Mouse (Mus musculus): ENCODE measurements around the gene Metrn. TPM values are rescaled to one million over a fixed set of nuclear protein-coding genes. Genes with fewer than 3 reads are reported as not detected.

Metrn gene
- polyA plus RNA-seq (2017; shearing (Covaris generic)) = 28.3 TPM

DNA sequence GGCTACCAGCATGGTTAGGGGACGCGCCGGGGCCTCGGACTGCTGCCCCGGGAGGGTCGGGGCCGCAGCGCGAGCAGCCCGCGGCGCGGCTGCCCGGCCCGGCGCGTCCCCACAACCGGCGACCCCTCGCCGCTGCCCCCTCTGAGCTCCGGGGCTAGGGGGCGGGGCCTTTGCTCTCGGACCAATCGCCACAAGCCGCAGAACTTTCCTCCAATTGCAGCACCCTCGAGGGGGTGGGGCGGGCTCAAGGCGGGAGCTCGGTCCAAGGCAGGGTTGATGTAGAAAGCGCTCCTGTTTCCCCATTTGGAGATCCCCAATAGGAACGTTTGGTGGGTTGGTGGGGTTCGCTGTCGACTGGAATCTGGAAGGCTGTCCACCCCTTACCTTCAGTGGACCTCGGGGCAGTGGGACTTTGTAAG is at the start of gene Metrn:
TSS of gene Metrn (minus strand) at position 186 of the 419 bp plus-strand sequence.

DNA sequence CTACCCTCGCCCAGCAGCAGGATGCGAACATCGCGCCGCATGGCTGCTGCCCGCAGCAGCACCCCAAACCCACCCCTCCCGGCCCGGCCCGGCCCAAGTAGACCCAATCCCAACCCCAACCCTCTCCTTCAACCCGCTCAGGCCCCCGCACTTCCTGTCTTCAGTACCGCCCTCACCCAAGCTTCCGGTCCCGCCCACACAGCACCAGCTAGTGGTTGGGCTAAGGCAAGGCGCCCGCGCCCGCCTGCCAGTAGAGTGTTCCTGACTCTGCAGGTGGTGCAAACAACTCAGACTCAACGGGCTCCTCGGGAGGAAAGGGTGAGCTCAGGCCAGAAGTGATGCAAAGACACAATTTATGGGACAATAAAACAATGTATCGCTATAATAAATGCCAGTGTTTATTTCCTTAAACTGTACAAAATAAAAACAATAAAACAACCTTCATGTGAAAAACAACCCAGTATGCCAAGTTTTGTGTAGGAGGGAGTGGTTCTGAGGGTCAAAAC is 47.5 kb upstream of the Metrn start, which contains the start of gene Rhot2:
TSS of gene Rhot2 (minus strand) at position 456 of the 506 bp plus-strand sequence.

DNA sequence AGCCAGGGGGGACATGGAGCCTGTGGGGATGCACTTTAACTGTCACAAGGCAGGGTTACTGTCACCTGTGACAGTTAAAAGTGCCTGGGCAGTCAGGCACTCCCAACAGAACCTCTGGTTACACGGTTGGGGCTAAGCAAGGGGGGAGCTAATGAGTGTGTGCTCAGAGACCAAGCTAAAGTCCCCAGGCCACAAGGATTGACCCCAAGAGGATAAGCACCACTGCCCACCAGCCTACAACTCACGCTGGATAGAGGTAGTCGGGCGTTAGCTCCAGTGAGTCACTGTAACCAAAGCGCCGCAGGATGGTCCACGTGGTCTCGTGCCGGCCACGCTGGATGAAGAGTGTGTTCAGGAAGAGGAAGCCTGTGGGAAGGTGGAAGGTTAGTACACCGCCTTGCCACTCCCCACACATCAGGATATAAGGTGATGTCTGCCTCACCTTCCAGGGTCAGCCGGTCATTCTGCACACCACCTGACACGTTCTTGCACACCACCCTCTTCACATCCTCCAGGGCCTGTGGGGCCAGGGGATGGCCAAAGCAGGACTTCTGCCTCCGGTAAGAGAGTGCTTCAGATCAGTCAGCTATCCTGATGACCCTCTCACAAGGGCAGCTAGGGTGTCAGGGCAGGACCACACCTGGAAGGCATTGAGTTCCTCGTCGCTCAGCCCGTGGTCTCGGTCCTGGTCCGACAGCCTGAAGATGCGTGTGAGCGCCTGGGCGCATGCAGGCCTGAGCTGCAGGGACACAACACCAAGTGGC is 44.4 kb upstream of the Metrn start, which contains the start of gene Gm20683:
TSS of gene Gm20683 (minus strand) at position 647 of the 764 bp plus-strand sequence.

DNA sequence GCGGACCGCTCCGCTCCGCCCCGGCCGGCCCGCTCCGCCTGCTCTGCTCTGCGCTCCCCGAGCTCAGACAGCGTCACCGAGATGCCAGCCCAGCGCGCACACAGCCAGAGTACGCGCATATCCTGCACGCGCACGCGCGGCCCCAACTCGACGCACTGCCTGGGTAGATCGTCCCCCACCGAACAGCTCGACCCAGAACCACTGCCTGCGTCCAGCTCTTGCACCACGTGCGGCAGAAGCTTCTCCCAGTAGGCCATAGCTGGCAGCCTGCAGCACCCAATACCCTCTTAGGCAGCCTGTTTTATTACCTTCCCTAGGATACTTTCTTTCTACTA is 40.1 kb upstream of the Metrn start, which contains the start of gene Rhbdl1:
TSS of gene Rhbdl1 (minus strand) at position 220 of the 335 bp plus-strand sequence.

DNA sequence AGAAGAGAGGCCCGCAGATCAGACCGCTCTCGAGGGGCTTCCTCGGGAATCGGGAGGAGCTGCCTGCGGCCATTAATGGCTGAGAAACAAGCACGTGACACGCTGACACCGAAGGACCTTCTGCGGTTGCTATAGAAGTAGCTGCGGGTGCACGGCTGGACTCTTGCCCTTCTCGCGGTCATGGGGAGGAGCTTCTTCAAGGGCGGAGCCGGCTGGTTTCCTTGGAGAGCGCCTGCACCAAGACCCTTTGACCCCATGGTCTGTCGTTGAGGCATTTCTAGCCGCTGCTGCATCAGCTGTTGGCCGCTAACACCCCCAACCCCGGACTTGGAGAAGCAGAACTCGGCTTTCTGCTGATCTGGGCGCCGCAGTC is 36.3 kb upstream of the Metrn start, which contains the start of gene Stub1:
TSS of gene Stub1 (minus strand) at position 114 of the 373 bp plus-strand sequence.

DNA sequence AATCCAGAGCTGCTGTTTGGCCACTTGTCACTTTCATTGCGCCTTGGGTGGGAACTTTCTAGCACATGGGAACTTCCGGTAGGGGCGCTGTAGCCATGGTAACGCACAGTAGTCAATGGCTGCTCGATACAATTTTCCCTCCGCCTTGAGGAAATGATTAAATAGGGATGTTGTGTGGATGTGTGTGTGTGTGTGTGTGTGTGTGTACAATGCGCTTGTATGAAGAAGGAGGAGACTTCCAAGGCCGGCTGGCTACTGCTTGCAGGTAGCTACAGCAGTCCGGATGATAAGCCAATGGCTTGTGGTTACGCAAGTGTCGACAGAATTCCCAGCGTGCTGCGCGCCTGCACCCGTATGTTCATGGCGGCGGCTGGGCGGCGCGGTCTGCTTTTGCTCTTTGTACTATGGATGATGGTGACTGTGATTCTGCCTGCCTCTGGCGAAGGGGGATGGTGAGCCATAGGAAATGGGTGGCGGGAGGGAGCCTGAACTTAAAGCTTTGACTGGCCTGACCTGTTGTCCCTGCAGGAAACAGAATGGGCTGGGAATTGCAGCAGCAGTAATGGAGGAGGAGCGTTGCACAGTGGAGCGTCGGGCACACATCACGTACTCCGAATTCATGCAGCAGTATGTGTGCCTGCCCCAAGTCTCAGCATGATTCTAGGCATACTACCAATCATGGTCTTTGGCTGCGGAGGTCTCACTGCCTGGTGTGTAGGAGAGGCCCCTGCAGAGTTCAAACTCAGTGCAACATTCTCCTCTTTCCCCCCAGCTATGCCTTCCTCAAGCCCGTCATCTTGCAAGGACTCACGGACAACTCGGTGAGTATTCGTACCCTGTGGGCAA is 32.0 kb upstream of the Metrn start, which contains the start of gene Jmjd8:
TSS of gene Jmjd8 (plus strand) at position 156 of the 846 bp plus-strand sequence.

DNA sequence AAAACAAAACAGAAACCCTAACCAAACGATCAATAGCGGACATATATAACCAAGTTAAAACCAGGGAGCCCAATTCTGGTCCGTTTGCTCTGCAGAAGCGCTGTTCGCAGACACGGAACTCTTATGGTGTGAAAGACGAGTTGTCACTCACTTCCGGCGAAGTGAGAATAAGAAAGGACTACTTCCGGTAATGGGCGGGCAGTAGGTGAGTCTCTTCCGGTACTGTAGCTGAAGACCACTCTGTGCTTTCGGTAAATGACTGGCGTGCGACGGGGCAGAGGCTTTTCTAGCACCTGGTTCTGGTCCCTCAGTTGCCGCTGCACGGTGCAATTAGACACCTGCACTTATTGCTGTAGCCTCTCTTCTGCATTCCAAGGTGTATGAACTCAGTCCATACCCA is 26.5 kb upstream of the Metrn start, which contains the start of gene Wdr24:
TSS of gene Wdr24 (plus strand) at position 176 of the 400 bp plus-strand sequence.

DNA sequence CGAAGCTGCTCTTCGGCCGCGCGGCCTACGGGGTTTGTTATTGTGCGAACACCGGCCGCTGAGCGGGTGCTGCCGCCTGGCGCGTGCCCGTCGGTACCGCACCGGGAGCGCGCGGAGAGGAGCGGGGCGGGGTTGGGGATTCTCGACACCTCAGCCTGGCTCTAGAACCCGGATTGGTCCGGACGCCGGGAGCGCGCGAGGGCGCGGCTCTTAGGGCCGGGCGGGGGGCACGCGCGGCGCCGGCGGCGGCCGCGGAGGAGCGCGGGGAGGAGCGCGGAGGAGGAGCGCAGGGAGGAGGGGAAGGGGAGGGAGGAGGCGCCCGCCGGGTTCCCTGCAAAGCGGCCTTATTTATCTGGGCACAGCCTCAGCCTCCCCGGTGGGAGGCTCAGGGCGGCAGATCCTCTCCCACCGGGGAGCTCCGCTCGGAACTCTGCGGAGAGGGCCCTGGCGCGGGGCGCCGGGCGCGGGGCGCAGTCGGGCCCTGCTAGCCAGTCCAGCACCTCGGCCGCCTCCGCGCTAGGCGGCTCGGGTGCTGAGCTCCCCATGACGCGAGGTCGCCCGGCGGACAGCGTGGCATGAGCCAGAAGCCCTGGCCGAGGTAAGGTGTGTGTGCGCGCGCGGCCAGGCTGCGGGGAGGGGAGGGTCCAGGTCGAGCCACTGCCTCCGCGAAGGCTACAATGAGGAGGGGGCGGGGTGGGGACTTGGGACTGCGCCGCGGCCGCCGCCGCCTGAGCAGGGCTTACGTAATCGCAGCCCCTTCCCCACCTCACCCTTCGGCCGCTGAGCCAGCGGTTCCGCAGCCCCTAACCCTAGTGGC is 12.1 kb upstream of the Metrn start, which contains the start of gene Fbxl16:
TSS of gene Fbxl16 (plus strand) at position 297 of the 817 bp plus-strand sequence.

DNA sequence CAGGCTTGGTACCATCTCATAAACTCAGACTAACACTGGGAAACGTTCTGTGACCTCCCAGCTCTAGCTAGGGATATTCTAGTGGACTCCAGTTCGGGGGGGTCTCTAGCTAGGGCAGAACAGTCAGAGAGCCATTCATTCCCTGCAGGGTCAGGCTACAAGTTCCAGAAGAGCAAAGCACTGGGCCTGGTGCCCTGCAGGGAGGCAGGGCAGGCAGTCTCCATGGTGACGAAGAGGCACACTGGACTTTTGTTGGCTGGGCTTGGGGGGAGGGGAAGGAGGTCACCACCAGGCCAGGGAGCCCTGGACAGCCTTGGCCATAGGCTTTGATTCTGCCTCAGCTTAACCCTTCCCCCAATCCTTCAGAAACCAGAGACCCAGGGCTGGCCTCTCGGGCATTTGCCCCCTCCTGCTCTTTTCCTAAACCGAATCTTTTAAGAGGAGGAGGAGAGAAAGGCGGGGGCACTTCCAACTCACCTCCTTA is 1.3 kb downstream of the Metrn start, which contains the start of gene AC134908.4:
TSS of gene AC134908.4 (minus strand) at position 51 of the 484 bp plus-strand sequence.

DNA sequence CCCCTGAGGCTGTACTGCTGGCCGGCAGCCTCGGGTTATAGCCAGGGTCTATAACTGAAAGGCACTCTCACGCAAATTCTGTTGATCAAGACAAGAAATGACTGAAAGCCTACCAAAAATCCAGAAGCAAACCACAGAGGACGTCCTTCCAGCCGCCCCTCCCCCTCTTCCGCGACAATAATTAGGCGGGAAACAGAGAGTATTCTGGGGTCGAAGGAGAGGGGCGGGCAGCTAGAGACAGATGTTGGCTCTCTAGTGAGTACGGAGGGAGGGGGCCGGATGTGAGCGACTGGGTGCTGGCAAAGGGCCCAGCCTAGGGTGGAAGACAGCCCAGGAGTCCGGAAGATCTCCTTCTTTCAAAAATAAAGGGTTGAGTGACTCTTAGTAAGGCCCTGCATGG is 4.3 kb downstream of the Metrn start, which contains the start of gene Fam173a:
TSS of gene Fam173a (minus strand) at position 287 of the 400 bp plus-strand sequence.

DNA sequence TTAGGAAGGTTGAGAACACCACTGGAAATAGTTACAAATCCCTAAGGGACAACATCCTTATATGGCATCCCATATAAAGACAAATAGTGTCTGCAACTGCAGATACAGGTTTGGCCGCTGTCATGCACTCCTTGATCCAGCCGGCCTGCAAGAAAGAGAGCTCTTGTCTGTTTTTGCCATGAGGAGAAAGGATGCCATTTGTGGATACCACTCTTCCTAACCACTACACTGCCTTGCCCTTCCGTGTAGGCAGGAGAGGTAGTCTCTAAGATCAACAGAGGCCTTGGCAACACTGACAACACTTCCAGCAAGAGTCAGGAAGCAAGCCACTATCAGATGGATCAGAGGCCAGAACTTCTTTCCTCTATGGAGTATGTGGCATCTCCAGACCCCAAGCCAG is 10.7 kb downstream of the Metrn start, which contains the start of gene Ccdc78:
TSS of gene Ccdc78 (plus strand) at position 301 of the 400 bp plus-strand sequence.

DNA sequence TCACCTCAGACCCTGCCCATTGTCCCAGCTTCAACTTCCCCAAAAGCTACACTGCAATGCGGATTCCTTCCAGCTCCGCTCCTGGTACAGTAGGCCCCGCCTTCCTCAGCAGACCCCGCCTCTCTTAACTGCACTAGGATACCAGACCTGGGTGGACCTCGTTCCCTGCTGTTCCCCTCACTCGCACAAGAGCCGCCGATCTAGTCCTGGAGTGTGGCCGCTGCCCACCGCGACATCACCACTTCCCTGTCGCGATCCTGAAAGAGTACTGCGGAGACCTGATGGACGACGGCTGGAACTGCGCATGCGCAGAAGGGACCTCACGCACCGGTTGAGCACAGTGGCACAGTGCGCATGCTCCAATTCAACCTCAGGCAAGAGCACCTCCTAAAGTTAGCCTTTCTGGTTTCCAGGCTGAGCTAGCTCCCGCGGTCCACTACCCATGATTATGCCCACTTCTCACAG is 11.6 kb downstream of the Metrn start, which contains the start of gene Haghl:
TSS of gene Haghl (minus strand) at position 393 of the 465 bp plus-strand sequence.

DNA sequence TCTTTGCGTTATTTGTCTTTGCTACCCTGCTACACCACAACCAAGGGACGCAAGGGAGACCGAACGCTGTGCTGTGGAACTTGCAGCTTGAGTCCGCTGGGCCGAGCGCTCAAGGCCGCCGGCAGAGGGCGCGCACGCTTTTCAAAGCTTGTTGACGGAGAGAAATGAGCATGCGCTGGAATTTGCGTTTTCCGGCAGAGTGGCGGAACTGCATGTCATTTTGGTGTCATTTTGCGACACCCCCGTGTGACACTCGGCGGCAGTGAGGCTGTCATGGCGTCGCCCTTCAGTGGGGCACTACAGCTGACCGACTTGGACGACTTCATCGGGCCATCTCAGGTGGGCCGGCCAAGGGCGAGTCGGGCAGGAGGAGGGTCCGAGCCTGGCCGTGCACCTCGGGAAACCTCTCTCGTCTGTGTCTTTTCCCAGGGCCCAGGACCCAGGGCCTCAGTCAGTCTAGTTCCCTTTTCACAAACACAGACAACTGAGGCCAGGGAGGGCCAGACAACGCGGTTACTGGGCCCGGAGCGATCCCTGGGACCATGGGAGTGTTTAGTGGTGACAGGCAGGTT is 23.3 kb downstream of the Metrn start, which contains the start of gene Narfl:
TSS of gene Narfl (plus strand) at position 228 of the 572 bp plus-strand sequence.

DNA sequence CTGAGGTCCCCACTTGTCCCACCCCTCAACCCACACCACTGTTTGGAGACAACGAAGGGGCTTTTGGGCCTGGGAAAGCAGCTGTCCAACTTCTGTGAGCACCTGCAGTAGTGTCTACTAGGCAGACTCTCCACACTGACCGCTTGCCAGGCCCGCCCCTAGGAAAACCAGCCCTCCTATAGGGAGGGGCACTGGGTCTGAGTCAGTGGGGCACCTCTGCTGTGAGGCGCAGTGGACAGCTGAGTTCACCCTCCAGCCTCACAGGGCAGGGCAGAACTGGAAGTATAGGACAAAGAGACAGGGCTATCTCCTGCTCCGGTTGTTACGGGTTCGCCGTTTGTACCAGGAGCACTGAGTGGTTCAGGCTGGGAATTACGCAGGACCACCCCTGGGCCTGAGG is 42.7 kb downstream of the Metrn start, which contains the start of gene Msln:
TSS of gene Msln (minus strand) at position 138 of the 400 bp plus-strand sequence.

Other genes starting within 250 kb of the Metrn start
- gene Sox8, start 226.4 kb downstream of the Metrn start, polyA plus RNA-seq (2017; shearing (Covaris generic)) = 0.12 TPM
- 17.9 TPM for gene Lmf1, start 218.1 kb downstream of the Metrn start, polyA plus RNA-seq (2017; shearing (Covaris generic))
- gene Gng13, start 80.0 kb downstream of the Metrn start, polyA plus RNA-seq (2017; shearing (Covaris generic)) = not detected
- gene Chtf18, start 69.7 kb downstream of the Metrn start, polyA plus RNA-seq (2017; shearing (Covaris generic)) = 7.1 TPM
- 4.9 TPM for gene Rpusd1, start 69.5 kb downstream of the Metrn start, polyA plus RNA-seq (2017; shearing (Covaris generic))
- not detected for gene Mslnl, start 61.1 kb downstream of the Metrn start, polyA plus RNA-seq (2017; shearing (Covaris generic))
- gene Msln, start 42.8 kb downstream of the Metrn start, polyA plus RNA-seq (2017; shearing (Covaris generic)) = not detected
- 21.6 TPM for gene Narfl, start 23.4 kb downstream of the Metrn start, polyA plus RNA-seq (2017; shearing (Covaris generic))
- gene Haghl, start 11.5 kb downstream of the Metrn start, polyA plus RNA-seq (2017; shearing (Covaris generic)) = 25.7 TPM
- gene Ccdc78, start 10.6 kb downstream of the Metrn start, polyA plus RNA-seq (2017; shearing (Covaris generic)) = not detected
- 109 TPM for gene Fam173a, start 4.2 kb downstream of the Metrn start, polyA plus RNA-seq (2017; shearing (Covaris generic))
- not detected for gene AC134908.4, start 1.5 kb downstream of the Metrn start, polyA plus RNA-seq (2017; shearing (Covaris generic))
- not detected for gene Fbxl16, start 11.9 kb upstream of the Metrn start, polyA plus RNA-seq (2017; shearing (Covaris generic))
- 22.7 TPM for gene Wdr24, start 26.5 kb upstream of the Metrn start, polyA plus RNA-seq (2017; shearing (Covaris generic))
- 27.1 TPM for gene Jmjd8, start 31.7 kb upstream of the Metrn start, polyA plus RNA-seq (2017; shearing (Covaris generic))
- gene Stub1, start 36.3 kb upstream of the Metrn start, polyA plus RNA-seq (2017; shearing (Covaris generic)) = 149 TPM
- 0.98 TPM for gene Rhbdl1, start 40.2 kb upstream of the Metrn start, polyA plus RNA-seq (2017; shearing (Covaris generic))
- gene Gm20683, start 44.6 kb upstream of the Metrn start, polyA plus RNA-seq (2017; shearing (Covaris generic)) = 1.8 TPM
- gene Rhot2, start 47.7 kb upstream of the Metrn start, polyA plus RNA-seq (2017; shearing (Covaris generic)) = 31.6 TPM
- gene Wdr90, start 64.4 kb upstream of the Metrn start, polyA plus RNA-seq (2017; shearing (Covaris generic)) = 11.6 TPM
- 7.4 TPM for gene Mcrip2, start 71.6 kb upstream of the Metrn start, polyA plus RNA-seq (2017; shearing (Covaris generic))
- gene Mettl26, start 77.9 kb upstream of the Metrn start, polyA plus RNA-seq (2017; shearing (Covaris generic)) = 46.3 TPM
- 0.81 TPM for gene Wfikkn1, start 83.7 kb upstream of the Metrn start, polyA plus RNA-seq (2017; shearing (Covaris generic))
- 21.6 TPM for gene Rab40c, start 122.6 kb upstream of the Metrn start, polyA plus RNA-seq (2017; shearing (Covaris generic))
- 44.4 TPM for gene Pigq, start 147.8 kb upstream of the Metrn start, polyA plus RNA-seq (2017; shearing (Covaris generic))
- not detected for gene Nhlrc4, start 147.8 kb upstream of the Metrn start, polyA plus RNA-seq (2017; shearing (Covaris generic))
- gene A930017K11Rik, start 155.4 kb upstream of the Metrn start, polyA plus RNA-seq (2017; shearing (Covaris generic)) = not detected
- gene Capn15, start 188.7 kb upstream of the Metrn start, polyA plus RNA-seq (2017; shearing (Covaris generic)) = 25.9 TPM